10 mouse cellular contexts compared by ENCODE assay signal in genomic region chr11:59397536-59398371, GRCm38 (mm10). TPM values are rescaled to one million over a fixed set of nuclear protein-coding genes. Genes with fewer than 3 reads are reported as not detected.
DNase-seq lines count a peak whose midpoint lies in the region; ATAC-seq lines count a peak whose summit lies in the region.
"Had no signal": no experiment of that assay in that cellular context is flagged by ENCODE, and none has a peak within 500 bp of the region (broad histone marks: within the 10 kb centered on the region; RNA-seq: fewer than 3 reads in every experiment).

No protein-coding gene starts in this region.

- H3K36me3 ChIP-seq in hindbrain, embryonic 12.5 days: no peaks in the 10 kb centered on the region
- peaks cover 7% of the 10 kb centered on the region for H3K36me3 ChIP-seq in hindbrain, embryonic 14.5 days (replicated peaks; ENCODE audit: control insufficient read depth, insufficient read depth)
- H3K36me3 ChIP-seq in limb, embryonic 12.5 days: peaks cover 9% of the 10 kb centered on the region
- H3K36me3 ChIP-seq in stomach, embryonic 16.5 days (ENCODE audit: control insufficient read depth, insufficient read depth, low read length): no peaks in the 10 kb centered on the region

- no peak for ATAC-seq in hindbrain, embryonic 12.5 days (ENCODE audit: low FRiP score)
- no peak for ATAC-seq in hindbrain, embryonic 14.5 days (ENCODE audit: low FRiP score)
- peak; percentile 63 for ATAC-seq in activated CD4-positive, CD25-positive, alpha-beta regulatory T cell, adult 4 months
- ATAC-seq in limb, embryonic 12.5 days (ENCODE audit: insufficient number of reproducible peaks, insufficient read depth, low FRiP score, low TSS enrichment, low read depth): no peak
- ATAC-seq in stomach, embryonic 16.5 days (ENCODE audit: insufficient read depth, low FRiP score): no peak
- no peak for ATAC-seq in erythroblast, adult 5-6 weeks (replicated peaks; ENCODE audit: low FRiP score, poor library complexity, severe bottlenecking)

- 0 out of 2 replicates have a peak overlapping the region, but pooled peaks have one; percentile 5 for H3K27ac ChIP-seq in hindbrain, embryonic 12.5 days
- H3K27ac ChIP-seq in hindbrain, embryonic 14.5 days: no peak overlapping the region
- H3K27ac ChIP-seq in limb, embryonic 12.5 days: peak overlapping the region; percentile 86
- H3K27ac ChIP-seq in stomach, embryonic 16.5 days (ENCODE audit: low read length): no peak overlapping the region

- H3K27me3 ChIP-seq in hindbrain, embryonic 12.5 days: no peaks in the 10 kb centered on the region
- H3K27me3 ChIP-seq in hindbrain, embryonic 14.5 days (ENCODE audit: control insufficient read depth, insufficient read depth, low read length): no peaks in the 10 kb centered on the region
- H3K27me3 ChIP-seq in limb, embryonic 12.5 days: no peaks in the 10 kb centered on the region
- no peaks in the 10 kb centered on the region for H3K27me3 ChIP-seq in stomach, embryonic 16.5 days (ENCODE audit: control insufficient read depth, insufficient read depth, low read length)

- no peaks in the 10 kb centered on the region for H3K9me3 ChIP-seq in hindbrain, embryonic 12.5 days (replicated peaks)
- H3K9me3 ChIP-seq in hindbrain, embryonic 14.5 days (ENCODE audit: control insufficient read depth, low read length): no peaks in the 10 kb centered on the region
- no peaks in the 10 kb centered on the region for H3K9me3 ChIP-seq in limb, embryonic 12.5 days
- no peaks in the 10 kb centered on the region for H3K9me3 ChIP-seq in stomach, embryonic 16.5 days (replicated peaks; ENCODE audit: control insufficient read depth, low read length)

- 0 out of 2 replicates have a peak, but pooled peaks cover 9% of the 10 kb centered on the region for H3K4me1 ChIP-seq in hindbrain, embryonic 12.5 days
- no peaks in the 10 kb centered on the region; the same call in 1 of the 2 replicates for H3K4me1 ChIP-seq in hindbrain, embryonic 14.5 days (replicated peaks; ENCODE audit: control insufficient read depth, insufficient read depth, low read length)
- peaks cover 54% of the 10 kb centered on the region for H3K4me1 ChIP-seq in limb, embryonic 12.5 days (replicated peaks)
- H3K4me1 ChIP-seq in stomach, embryonic 16.5 days (ENCODE audit: control insufficient read depth, insufficient read depth, low read length): peaks cover 9% of the 10 kb centered on the region; the same call in 1 of the 2 replicates

- DNase-seq in hindbrain, embryonic 14.5 days (ENCODE audit: low spot score): no peak
- DNase-seq in spleen, adult 12 weeks (ENCODE audit: low spot score): no peak
- no peak for DNase-seq in frontal cortex, postnatal 14 days (ENCODE audit: low spot score in 2 of 2)
- DNase-seq: kidney, adult 11 months had no signal

- no peak overlapping the region for H3K4me2 ChIP-seq in hindbrain, embryonic 12.5 days (replicated peaks)
- no peak overlapping the region for H3K4me2 ChIP-seq in hindbrain, embryonic 14.5 days (replicated peaks)
- 0 out of 2 replicates have a peak overlapping the region, but pooled peaks have one; percentile 5 for H3K4me2 ChIP-seq in limb, embryonic 12.5 days
- H3K4me2 ChIP-seq in stomach, embryonic 16.5 days (ENCODE audit: low read depth, low read length): no peak overlapping the region

- 66% methylated on average over 22 of the region's 22 CpGs for WGBS in hindbrain, embryonic 12.5 days
- 76% methylated on average over 22 of the region's 22 CpGs for WGBS in hindbrain, embryonic 14.5 days
- 52% methylated on average over 22 of the region's 22 CpGs for WGBS in limb, embryonic 12.5 days
- 40% methylated on average over 22 of the region's 22 CpGs for WGBS in stomach, embryonic 16.5 days

- no peak overlapping the region for H3K4me3 ChIP-seq in hindbrain, embryonic 12.5 days
- no peak overlapping the region for H3K4me3 ChIP-seq in hindbrain, embryonic 14.5 days (replicated peaks; ENCODE audit: low read length)
- no peak overlapping the region for H3K4me3 ChIP-seq in limb, embryonic 12.5 days (replicated peaks)
- no peak overlapping the region for H3K4me3 ChIP-seq in stomach, embryonic 16.5 days (replicated peaks; ENCODE audit: low read length)

- no peak overlapping the region for H3K9ac ChIP-seq in hindbrain, embryonic 12.5 days
- no peak overlapping the region for H3K9ac ChIP-seq in hindbrain, embryonic 14.5 days
- H3K9ac ChIP-seq in limb, embryonic 12.5 days (replicated peaks): no peak overlapping the region
- peak overlapping the region; percentile 8; the same call in 1 of the 2 replicates for H3K9ac ChIP-seq in stomach, embryonic 16.5 days (ENCODE audit: low read length)

RNA-seq across cellular contexts. Expression of gene Prss38, which starts 22.3 kb away (rescaled TPM):
- not detected in 2 replicates for polyA plus RNA-seq in hindbrain, embryonic 12.5 days (2016; fragmentation: Nextera tagmentation; extraction: Ambion mirVana)
- not detected in 2 replicates for polyA plus RNA-seq in hindbrain, embryonic 14.5 days (2014; fragmentation: Nextera tagmentation; extraction: Ambion mirVana)
- not detected for polyA plus RNA-seq in activated CD4-positive, CD25-positive, alpha-beta regulatory T cell, adult 4 months (2017; shearing (Covaris generic))
- polyA plus RNA-seq in limb, embryonic 12.5 days (2016; fragmentation: Nextera tagmentation; extraction: Ambion mirVana): 0.16 TPM in 1 of 2 replicates, not detected in the other
- polyA plus RNA-seq in stomach, embryonic 16.5 days (2015; fragmentation: Nextera tagmentation; extraction: Ambion mirVana): not detected in 2 replicates
- total RNA-seq in erythroblast, adult 5-6 weeks (2015; ENCODE audit: low replicate concordance): not detected in 2 replicates
- not detected in 2 replicates for total RNA-seq in erythroblast, adult 5-6 weeks (2017; ENCODE audit: low replicate concordance)
- total RNA-seq: liver, adult 2 months had no signal
- polyA plus RNA-seq: liver, adult 2 months had no signal

RNA-seq across cellular contexts. Expression of gene Jmjd4, which starts 52.1 kb away (rescaled TPM):
- polyA plus RNA-seq in hindbrain, embryonic 12.5 days (2016; fragmentation: Nextera tagmentation; extraction: Ambion mirVana): 14.6 and 14.8 TPM in 2 replicates
- polyA plus RNA-seq in hindbrain, embryonic 14.5 days (2014; fragmentation: Nextera tagmentation; extraction: Ambion mirVana): 17.6 and 19.8 TPM in 2 replicates
- polyA plus RNA-seq in activated CD4-positive, CD25-positive, alpha-beta regulatory T cell, adult 4 months (2017; shearing (Covaris generic)): 1 to 10 TPM; 3.9 to 5.3 TPM
- 17.4 and 18.6 TPM in 2 replicates for polyA plus RNA-seq in limb, embryonic 12.5 days (2016; fragmentation: Nextera tagmentation; extraction: Ambion mirVana)
- 9.0 and 9.3 TPM in 2 replicates for polyA plus RNA-seq in stomach, embryonic 16.5 days (2015; fragmentation: Nextera tagmentation; extraction: Ambion mirVana)
- total RNA-seq in erythroblast, adult 5-6 weeks (2015; ENCODE audit: low replicate concordance): 0.38 and 2.1 TPM in 2 replicates
- total RNA-seq in erythroblast, adult 5-6 weeks (2017; ENCODE audit: low replicate concordance): 0.70 and 1.7 TPM in 2 replicates

RNA-seq across cellular contexts. Expression of gene Snap47, which starts 53.2 kb away (rescaled TPM):
- polyA plus RNA-seq in hindbrain, embryonic 12.5 days (2016; fragmentation: Nextera tagmentation; extraction: Ambion mirVana): 230 and 240 TPM in 2 replicates
- polyA plus RNA-seq in hindbrain, embryonic 14.5 days (2014; fragmentation: Nextera tagmentation; extraction: Ambion mirVana): 622 and 648 TPM in 2 replicates
- 10 to 100 TPM; 53.7 to 59.5 TPM for polyA plus RNA-seq in activated CD4-positive, CD25-positive, alpha-beta regulatory T cell, adult 4 months (2017; shearing (Covaris generic))
- 142 and 145 TPM in 2 replicates for polyA plus RNA-seq in limb, embryonic 12.5 days (2016; fragmentation: Nextera tagmentation; extraction: Ambion mirVana)
- 99.0 and 101 TPM in 2 replicates for polyA plus RNA-seq in stomach, embryonic 16.5 days (2015; fragmentation: Nextera tagmentation; extraction: Ambion mirVana)
- total RNA-seq in erythroblast, adult 5-6 weeks (2015; ENCODE audit: low replicate concordance): 0.38 TPM in 1 of 2 replicates, not detected in the other
- 0.42 and 2.6 TPM in 2 replicates for total RNA-seq in erythroblast, adult 5-6 weeks (2017; ENCODE audit: low replicate concordance)

Comparison
In these comparisons a context has a peak if more than half of its experiments do, and no peak if none do; other contexts are left out.
1. H3K27ac ChIP-seq: peak in hindbrain, embryonic 12.5 days (single experiment) and limb, embryonic 12.5 days (single experiment); none in hindbrain, embryonic 14.5 days (single experiment) and stomach, embryonic 16.5 days (single experiment).